Mouse (Mus musculus) leukemia stem cell, adult 10-12 weeks (primary cell): ENCODE data around the gene Tmsb15b2. TPM values are rescaled to one million over a fixed set of nuclear protein-coding genes. Genes with fewer than 3 reads are reported as not detected.

ENCODE experiments used
- polyA plus RNA-seq: library from polyadenylated mRNA; stranded (reverse); fragments of >175 nt; gene quantifications from 2 replicates; pipeline ENCODE4 v1.2.3, GENCODE M21; 2012; ENCODE audit warnings: low replicate concordance

Tmsb15b2 gene
- polyA plus RNA-seq: not detected in 2 replicates

DNA sequence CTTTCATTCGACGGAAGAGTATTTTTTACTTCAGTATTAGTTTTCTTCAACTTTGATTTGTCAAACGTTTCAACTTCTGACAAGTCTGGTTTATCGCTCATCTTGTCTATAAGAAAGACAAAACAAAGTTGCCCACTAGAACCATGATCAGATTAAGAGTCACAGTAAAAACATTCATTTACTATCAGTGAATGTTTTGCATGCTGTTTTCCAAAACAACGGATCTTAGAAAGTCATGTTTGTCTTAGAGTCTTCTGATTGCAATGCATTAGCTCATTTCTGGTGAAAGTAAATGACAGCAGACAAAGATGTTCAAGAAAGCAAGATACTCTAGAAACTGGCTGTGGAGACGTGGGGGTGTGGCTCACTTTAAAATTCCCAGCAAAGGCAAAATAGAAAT is at the start of gene Tmsb15b2:
TSS of gene Tmsb15b2 (minus strand) at position 101 of the 400 bp plus-strand sequence.

DNA sequence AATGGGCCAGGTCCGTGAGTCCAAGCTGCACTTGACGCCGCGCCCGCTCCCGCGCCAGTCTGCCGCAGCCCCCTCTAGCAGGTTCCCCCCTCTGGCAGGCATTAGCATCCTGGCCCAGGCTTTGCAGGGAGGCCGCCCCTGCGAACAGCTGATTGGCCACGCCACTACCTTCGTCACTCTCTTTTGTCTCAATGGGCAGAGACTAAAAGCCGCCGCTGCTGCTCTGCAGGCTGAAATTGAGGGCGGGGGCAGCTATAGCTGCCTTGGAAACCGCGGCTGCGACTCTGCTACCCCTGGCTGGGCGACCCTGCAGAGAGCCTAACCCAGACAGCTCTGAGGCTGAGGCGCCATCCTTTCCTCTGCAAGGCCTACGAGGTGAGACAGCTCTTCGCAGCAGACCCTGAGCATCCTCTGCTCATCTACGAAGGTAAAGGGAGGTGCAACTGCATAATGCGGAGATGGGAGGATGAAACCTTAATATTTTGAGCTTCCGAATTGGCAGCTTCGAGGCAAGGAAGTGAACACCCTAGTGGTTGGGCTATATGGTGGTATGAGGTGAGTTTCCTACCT is 17.8 kb upstream of the Tmsb15b2 start, which contains the start of gene Zcchc18:
TSS of gene Zcchc18 (plus strand) at position 178 of the 570 bp plus-strand sequence.

DNA sequence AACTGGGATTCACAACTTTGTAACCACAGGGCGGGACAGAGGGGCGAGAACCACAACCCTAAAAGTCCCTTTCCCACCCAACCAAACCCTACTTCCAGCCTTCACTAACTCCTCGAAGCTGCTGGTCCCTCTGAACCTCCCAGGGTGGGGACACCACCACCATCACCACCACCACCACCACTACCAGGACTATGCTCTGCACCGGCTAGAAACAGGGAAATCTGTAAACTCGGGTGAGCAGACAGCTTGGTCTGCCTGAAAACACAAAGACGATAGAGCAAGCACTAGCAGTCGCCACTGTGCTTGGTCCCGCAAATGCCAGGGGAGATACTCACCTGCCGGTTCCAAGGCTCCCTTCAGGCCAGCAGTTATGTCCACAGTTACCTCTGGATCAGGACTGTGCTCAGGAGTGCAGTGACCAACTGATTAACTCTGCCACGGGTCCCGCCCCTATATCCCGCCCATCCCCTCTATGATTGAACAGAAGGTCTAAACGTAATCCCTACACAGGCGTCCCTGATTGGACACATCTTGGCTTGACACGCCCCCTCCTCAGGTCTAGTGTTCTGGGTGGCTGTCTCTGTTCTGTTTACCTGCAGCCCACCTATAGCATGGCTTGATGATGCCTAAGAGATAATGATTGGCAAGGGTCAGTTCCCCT is 1.3 kb upstream of the Tmsb15b2 start, which contains the start of the genes Tmsb15l and Tmsb15b1:
TSS of gene Tmsb15l (minus strand) at position 446 of the 661 bp plus-strand sequence.
TSS of gene Tmsb15b1 (minus strand) at position 451 of the 661 bp plus-strand sequence.

DNA sequence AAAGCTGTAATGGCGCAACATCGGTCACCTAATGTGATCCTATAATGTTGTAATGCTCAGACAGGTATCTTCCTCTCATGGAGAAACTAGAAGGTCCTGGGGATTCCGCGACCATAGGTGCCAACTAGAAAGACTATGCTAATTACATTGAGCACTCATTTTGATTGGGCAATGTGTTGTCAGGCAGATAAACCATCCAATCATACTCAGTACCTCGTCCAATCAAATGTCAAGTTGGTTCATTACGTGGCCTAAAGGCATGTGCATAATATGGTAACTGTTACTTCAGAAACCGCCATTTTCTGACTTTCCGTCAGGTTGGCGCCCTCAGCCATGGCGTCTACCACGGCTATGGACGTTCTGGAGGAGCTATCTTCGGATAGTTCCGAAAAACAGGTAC is 48.3 kb downstream of the Tmsb15b2 start, which contains the start of gene H2bfm:
TSS of gene H2bfm (plus strand) at position 295 of the 400 bp plus-strand sequence.

Other genes with a start within 250 kb of the Tmsb15b2 start
- gene Morf4l2, start 231.8 kb downstream of the Tmsb15b2 start, polyA plus RNA-seq: 216 and 227 TPM in 2 replicates
- gene Glra4, start 195.4 kb downstream of the Tmsb15b2 start, polyA plus RNA-seq: not detected in 2 replicates
- gene Plp1, start 152.8 kb downstream of the Tmsb15b2 start, polyA plus RNA-seq: 0.24 and 1.0 TPM in 2 replicates
- gene Rab9b, start 106.7 kb downstream of the Tmsb15b2 start, polyA plus RNA-seq: not detected in 2 replicates
- not detected in 2 replicates for gene H2bfm, start 48.2 kb downstream of the Tmsb15b2 start, polyA plus RNA-seq
- not detected in 2 replicates for gene Tmsb15l, start 1.4 kb upstream of the Tmsb15b2 start, polyA plus RNA-seq
- gene Tmsb15b1, start 1.4 kb upstream of the Tmsb15b2 start, polyA plus RNA-seq: not detected in 2 replicates
- gene Zcchc18, start 17.7 kb upstream of the Tmsb15b2 start, polyA plus RNA-seq: 0.08 and 0.87 TPM in 2 replicates
- 0.20 and 0.65 TPM in 2 replicates for gene Slc25a53, start 62.8 kb upstream of the Tmsb15b2 start, polyA plus RNA-seq
- gene Fam199x, start 74.1 kb upstream of the Tmsb15b2 start, polyA plus RNA-seq: 0.56 and 0.64 TPM in 2 replicates
- gene Esx1, start 146.6 kb upstream of the Tmsb15b2 start, polyA plus RNA-seq: 0.10 TPM in 1 of 2 replicates, not detected in the other